Mouse (Mus musculus) urinary bladder, postnatal 36 days (tissue): Measurements from ENCODE around the gene Serac1.

Experiments
- DNase-seq, 2 experiments: peaks; one replicate each; pipeline ENCODE4 v3.0.0; 2022; ENCODE audit warnings: low spot score in 2 of 2, mixed read lengths in 1 of 2

Serac1 gene

DNA sequence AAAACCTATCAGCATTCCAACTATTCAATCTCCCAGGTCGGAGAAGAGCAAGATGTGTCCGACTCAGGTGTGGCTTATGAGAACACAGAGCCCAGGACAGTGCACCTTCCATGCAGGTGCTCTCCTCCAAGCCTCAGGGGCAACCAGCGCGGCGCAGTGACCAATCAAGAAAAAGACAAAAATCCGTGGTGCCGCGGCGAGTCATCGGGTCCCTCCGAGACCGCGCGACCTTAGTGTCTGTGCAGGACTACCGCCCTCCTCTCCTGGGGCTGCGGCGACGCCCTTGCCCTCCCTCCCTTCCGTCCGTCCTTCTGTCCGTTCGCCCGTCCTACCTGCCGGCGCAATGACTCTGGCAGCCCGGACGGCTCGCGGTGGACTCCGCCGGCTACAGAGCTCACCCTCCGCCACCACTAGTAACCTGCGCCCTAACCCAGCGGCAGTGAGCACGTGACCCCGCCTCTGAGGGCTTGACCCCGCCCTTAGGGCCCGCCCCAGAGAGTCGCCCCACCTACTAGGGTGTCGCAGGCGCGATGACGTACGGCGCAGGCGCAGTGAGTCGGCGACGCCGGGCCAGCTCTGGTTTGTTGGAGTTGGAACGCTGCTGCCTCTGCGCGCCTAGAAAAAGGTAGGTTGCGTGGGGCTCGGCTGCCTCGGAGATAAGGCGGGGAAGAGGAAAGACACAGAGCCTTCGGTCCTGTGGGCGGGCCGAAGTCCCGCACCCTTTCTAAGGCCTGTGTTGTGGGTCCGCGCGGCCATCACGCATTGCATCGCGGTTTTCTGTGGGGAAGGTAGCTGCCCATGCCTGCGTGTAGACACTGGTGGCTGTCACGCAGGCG, at the start of gene Serac1, which contains the start of gene Gtf2h5:
TSS of gene Serac1 (minus strand) at position 455 of the 836 bp plus-strand sequence.
TSS of gene Gtf2h5 (plus strand) at position 500 of the 836 bp plus-strand sequence.
- peak; percentile 98 for DNase-seq

DNA sequence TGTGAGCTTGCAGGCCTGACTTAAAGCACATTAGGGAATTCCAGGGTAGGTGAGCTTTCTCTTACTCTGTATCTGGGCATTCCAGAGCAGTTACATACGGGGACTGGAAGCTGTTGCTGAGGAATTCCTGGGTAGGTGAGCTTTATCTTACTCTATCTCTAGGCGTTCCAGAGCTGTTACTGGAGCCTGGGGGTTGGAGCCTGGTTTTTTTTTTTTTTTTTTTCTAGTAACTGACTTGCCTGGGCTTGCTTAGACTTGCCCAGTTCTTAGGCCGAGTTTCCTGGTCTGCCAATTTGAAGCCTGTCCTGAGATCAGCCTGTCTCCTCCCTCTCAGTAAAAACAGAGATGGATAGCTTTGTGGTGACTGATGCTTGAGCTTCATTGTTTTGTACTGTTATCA, 48.5 kb upstream of the Serac1 start:
- no peak for DNase-seq

DNA sequence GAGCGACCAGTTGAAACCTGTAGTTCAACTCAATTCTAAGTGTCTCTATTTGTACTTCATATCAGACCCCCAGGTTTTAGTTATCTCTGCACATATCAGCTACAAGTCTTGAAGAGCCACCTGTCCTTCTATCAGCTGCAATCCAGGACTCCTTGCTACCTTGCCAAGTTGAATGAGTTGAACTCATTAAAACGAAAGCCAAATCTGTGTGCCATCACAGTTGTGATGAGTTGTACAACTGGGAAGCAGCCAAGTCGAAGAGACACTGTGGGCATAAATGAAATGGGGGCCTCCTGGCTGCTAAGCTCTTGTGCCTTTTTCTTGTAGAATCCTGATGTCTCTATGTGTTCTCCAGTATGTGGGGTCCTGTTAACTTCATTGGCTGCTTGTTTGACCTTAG, 45.9 kb upstream of the Serac1 start:
- no peak for DNase-seq

DNA sequence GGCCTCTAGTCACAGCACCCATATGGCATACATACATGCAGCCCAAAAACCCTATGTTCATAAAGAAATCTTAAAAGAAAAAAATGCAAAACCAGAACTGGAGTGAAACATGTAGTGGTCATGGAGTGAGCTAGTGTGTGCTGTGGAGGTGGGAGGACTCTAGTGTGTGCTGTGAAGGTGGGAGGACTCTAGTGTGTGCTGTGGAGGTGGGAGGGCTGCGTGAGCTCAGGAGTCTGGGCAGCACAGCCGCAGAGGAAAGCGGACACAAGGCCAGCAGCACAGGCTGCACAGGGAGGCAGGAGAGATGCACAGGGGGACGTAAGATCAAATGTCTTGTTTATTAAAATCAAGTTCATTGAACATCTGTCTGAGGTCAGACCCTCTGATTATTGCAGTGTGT, 44.2 kb upstream of the Serac1 start:
- DNase-seq, result no peak

DNA sequence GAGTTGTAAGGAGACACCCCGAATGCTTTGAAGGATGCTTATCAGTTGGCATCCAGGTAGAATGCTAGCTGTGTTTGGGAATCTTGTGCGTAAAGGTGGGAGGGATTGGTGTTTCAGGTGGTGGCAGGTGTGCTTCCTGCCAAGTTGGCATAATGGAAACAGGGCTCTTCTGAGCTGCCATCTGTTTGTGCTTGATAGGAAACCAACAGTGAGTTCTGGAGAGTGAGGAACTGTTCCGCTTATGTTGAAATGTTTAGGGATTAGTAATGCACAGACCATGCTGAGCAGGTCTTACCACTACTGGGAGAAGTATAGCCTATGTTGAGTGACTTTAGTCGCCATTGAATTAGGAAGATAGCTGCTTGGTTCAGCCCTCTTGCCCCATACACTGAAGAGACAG, 39.3 kb upstream of the Serac1 start:
- no peak for DNase-seq

DNA sequence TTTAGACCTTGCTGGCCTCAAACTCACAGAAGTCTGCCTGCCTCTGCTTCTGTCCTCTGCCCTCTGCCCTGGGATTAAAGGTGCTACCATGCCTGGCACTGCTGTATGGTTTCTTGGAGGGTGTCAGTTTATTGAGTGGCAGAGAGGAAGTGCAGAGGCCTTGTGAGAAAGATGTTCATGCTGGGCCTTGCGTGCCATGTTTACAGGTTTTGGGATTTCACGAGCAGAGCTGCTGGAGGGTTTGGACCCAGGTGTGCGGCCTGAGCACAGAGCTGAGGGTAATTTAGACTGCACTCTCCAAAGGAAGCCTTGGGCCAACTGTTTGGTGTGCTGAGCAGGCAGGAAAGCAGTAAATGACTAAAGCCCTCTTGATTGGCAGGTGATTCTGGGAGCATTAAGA, 38.4 kb upstream of the Serac1 start:
- no peak for DNase-seq

DNA sequence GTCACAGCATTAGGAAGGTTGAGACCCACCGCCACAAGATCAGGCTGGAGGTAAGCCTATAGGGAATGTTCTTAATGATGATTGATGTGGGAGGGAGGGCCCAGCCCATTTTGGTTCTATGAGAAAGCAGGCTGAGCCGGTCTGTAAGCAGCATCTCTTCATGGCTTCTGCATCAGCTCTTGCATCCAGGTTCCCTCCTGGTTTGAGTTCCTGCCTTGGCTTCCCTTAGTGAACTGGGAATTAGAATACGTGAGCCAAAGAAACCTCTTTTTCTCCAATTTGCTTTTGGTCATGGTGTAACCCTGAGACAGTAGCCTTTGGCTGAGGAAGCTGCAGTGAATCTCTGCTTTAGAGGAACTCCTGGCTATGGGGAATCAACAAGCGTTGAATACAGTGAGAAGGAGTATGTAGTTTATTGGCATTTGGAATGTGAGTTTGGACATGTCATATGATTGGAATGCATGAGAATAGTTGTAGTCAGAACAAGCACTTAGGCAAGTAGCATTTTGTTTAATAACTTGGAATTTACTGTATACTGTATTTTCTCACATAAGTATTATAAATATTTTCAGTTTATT, 37.7 kb upstream of the Serac1 start:
- DNase-seq, result no peak

DNA sequence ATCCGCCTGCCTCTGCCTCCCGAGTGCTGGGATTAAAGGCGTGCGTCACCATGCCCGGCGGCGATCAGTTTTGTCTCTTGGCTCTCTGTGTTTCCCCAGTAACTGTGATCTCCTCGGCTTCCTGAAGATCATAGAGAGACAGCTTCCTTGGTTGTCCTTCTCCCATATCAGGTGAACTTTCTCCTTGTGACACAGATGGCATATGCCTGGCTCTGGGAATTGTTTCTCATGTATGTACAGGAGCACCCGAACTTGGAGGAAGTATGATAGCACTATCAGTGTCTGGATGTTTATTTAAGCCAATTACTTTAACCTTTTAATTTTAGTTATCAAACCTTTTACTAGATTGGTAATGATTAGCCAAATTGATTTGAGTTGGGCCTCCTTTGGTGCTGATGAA, 35.5 kb upstream of the Serac1 start:
- no peak for DNase-seq

DNA sequence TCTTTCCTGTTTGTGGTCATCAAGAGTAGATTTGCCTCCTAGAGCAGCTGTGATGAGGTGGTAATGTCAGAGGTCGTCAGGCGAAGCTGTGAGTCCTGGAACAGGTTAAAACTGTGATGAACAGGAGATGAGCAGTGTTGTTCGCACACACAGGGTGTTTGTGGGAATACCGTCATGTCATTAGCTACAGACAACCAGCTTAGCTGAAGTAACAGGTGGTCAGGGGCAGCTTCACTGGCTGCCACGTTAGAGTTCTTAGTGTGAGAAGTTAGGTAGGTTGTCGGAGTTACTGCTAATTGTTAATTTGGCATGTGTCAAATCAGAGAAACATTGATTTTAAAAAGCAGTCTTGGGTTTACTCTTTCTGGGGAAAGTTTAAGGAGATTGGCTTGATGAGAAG, 34.1 kb upstream of the Serac1 start:
- no peak for DNase-seq

DNA sequence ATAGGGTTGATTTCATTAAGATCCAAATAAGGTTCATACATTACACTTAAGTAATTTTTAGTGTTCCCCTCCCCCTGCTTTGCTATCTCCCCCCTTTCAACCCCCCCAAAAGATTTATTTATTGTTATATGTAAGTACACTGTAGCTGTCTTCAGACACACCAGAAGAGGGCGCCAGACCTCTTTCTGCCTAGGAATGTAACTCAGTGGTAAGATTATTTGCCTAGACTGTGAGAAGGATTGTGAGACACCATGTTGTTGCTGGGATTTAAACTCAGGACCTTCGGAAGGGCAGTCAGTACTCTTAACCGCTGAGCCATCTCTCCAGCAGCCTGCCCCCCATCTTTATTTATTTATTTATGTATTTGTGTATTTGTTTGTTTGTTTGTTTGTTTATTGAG, 31.4 kb upstream of the Serac1 start:
- DNase-seq, result no peak

DNA sequence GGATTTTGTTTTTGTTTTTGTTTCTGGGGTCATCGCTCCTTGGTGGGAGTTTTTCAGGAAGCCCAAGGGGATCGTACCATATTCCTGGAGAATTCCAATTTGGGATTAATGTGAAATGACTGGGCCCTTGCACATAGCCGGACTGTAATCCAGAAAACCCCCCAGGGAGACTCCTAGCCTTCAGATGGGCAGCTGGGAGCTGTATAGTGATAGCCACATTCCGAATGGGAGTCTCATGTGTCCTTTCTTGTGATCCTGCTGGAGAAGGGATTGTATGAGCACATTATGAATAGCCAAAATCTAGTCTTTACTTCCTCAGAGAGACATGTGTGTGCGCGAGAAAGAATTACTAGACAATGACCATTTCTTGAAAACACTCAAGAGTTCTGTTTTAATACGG, 28.6 kb upstream of the Serac1 start:
- DNase-seq, result no peak

DNA sequence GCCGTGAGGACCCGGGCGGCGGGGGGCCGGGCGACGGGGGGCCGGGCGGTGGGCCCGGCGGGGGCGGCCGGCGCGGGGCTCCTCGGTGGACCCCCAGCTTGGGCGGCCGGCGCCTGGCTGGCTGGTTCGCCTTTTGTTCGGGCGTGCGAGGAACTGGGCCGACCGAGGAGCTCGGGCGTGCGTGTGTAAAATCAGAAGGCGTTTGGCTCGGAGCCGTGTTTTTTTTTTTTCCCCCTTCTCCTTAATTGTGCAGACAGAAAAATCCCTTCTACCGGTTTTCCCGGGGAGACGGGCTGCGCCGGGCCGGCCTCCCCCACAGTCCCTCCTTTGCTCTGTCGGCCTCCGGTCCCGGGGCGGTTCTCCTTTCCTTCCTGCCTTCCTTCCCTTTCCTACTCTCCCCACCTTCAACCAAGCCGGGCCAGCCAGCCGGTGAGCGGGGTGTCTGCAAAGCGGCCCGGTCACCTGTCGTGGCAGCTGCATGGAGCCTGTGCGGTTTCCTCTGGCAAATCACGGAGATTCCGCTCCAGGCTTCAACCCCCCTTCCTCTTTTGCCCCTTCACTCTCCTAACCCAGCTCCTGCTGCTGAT, 27.6 kb upstream of the Serac1 start:
- peak; percentile 49 to 59 for DNase-seq

DNA sequence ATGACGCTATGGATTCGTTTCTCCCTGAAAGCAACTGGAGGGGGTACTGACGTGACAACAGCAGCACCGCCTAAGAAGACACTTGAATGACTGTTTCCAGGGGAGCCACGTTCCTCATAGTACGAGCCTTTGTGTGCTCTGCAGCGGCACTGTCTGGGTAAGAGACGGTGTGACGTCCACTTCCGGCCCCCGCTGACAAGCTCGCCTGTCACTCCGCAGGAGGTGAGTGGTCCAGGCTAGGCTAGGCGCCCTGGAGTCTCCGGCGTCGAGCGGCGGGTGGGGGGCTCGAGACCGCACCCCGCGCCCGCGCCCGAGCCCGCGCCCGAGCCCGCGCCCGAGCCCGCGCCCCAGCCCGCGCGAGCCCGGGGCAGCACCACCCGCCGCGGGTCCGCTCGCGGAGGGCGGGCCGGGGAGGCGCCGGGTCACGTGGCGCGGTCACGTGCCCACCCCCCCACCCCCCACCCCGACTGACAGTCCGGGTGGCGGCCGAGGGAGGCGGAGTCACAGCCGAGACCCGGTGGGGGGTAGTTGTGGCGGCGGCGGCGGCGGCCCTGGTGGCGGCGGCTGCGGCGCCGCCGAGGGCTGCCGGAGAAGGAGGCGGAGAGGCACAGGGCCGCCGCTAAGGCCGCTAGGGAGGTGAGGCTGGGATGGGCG, 26.9 kb upstream of the Serac1 start, which contains the start of gene Tulp4:
TSS of gene Tulp4 (plus strand) at position 77 of the 654 bp plus-strand sequence.
- peak; percentile 74 to 77 for DNase-seq

DNA sequence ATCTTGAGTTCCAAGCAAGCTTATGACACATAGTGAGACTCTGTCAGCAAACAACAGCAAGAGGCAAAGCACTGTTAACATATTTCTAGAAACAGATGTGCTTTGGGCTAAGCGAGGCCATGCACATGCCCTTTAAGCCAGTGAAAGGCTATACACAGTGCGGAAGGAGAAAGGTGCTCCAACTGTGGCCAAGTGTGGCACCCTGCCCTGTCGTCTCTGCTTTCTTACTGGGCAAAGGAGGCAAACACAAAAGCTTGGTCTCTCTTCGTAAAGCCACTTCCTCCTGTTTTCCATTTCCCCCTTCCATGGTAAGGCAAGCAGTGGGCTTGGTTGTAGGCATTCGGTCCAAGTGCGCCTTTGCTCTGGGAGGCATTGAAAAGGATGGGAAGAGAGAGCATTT, 24.0 kb upstream of the Serac1 start:
- DNase-seq, result no peak

DNA sequence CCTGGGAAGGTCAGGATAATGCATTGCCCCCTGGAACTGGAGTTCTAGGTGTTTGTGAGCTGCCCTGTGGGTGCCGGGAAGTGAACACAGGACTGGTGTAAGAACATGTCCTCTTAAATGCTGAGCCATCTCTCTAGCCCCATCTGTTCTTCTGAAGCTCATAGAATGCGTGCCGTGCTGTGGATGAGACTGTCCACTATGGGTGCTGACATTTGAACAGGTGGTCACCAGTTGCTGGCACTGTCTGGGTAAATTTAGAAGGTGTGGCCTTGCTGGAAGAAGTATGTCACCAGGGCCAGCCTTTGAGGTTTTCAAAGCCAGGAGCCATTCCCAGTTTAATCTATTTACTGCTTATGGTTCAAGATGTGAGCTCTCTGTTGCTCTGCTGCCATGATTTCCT, 22.7 kb upstream of the Serac1 start:
- no peak for DNase-seq

DNA sequence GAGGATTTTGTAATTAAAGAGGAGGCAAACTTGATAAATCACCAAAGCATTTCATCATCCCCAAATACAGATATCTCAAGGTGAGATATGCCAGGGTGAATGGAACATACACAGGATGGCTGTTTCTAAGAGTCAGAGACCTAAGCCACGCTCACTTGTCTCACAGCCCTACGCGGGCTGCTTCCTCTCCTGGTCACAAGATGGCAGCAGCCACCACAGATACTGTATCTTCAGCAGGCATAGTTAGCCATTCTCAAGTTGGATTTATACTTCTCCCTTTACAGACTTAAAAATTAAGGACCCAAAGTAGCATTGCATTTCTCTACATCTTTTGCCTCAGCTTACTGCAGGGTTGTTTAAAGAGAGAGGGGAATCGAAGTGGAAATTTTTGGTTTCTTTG, 18.3 kb upstream of the Serac1 start:
- peak; percentile 39 to 49 for DNase-seq

DNA sequence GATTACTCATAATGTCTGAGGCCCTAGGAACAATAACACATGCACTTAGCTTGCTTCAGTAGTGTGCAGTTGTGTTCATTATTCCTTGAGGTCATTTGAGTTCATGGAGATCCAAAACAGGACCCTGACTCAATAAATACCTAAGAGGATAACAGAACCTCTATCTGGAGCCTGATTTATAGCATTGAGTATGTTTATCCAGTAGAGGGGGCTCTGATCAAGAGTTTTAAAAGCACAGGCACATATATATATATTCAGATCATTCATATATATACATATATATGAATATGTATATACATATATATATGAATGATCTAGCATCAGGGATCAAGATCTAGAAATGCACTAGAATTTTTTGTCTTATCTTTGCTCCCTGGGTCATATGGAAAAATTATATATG, 16.0 kb upstream of the Serac1 start:
- no peak for DNase-seq

DNA sequence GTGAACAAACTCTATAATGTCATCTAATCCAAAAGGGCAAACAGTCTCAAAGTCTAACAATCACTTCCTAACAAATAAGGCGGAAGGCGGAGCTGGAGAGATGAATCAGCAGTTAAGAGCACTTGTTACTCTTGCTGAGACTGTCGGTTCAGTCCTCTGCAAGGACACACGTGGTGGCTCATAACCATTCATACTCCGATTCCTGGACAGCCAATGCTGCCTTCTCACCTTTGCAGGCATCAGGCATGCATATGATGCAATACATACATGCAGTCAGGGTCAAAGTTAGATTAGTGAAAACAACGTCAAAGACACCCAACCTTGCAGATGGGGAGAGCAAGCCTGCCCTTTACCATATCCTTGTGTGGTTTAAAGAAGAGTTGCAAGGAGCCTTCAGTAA, 12.1 kb upstream of the Serac1 start:
- no peak for DNase-seq

DNA sequence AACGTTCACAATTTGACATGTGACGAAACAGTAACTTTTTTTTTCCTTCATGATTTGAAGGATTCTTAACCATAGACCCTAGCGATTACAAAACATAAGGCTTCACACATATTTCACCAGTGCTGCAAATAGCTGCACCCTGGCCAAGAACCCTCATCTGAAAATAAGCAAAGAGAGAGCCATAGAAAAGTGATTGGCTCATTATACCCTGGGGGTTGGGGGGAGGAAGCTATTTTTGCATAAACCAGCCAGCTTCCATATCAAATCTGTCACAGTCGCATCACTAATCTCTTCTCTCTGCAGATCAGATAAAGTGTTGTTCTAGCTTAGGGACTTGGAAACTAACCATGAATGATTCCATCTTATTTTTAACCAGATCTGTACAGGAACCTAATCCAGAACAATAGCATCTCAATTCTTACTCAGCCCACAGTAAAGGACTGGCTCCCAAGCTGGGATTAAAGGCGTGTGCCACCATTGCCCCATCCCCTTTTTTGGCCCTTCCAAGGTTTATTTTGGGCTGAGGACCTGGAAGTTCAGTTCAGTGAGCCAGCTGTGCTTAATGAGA, 3.9 kb upstream of the Serac1 start:
- no peak for DNase-seq

DNA sequence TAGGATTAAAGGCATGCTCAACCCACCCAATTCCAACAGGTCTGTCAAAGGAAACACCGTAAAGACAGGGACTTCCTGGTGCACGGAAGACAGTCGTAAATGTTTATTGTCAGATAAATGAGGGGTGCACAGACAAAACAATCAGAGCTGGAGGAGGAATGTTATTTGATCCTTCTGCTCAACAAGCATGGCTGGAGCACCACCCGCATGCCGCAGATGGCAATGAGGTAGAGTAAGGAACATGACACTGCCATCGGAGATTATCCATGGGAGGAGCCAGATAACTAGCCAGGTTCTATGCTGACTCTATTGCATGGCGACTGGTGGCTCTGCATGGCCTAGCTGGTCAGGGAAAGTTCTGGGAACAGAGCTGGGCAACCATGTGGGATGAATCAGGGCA, 6.1 kb downstream of the Serac1 start:
- no peak for DNase-seq

DNA sequence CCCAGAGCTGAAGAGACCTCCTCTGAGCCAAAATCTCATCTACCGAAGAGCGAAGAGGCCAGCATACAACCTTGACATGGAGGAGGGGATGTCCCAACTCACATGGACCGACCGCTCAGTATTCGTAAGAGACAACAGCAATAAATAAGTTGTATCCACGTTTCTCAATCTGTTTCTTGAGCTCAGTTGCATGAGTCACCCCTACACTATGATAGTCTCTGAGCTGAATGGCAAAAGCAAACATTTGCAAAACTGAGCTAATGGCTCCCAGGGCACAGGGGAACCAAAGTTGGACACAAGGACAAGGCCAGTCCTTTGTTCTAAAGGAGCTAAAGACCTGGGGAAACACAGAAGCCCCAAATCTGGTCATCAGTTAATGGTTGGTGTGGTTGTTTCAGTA, 9.7 kb downstream of the Serac1 start:
- DNase-seq, result no peak

DNA sequence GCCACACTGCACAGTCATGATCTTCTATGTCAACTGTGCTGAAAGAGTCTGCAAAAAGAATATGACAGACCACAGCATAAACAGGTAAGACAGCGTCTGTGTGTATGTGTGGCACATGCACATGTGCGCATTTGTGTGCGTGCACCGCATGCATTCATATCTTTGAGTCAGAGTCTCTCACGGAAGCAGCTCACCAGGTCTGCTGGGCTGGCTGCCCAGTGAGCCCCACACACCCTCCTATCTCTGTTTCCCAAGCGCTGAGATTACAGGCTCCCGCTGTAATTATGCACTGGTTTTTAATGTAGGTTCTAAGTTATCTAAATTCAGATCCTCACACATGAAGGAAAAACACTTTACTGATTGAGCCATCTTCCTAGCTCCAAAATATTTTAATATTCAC, 11.9 kb downstream of the Serac1 start:
- no peak for DNase-seq
